Mouse (Mus musculus): Measurements from ENCODE around the gene Gtf2h4. TPM values are rescaled to one million over a fixed set of nuclear protein-coding genes. Genes with fewer than 3 reads are reported as not detected.
A peak's percentile ranks its signal among the peaks of the same experiment; 100 is the strongest.

The Gtf2h4 gene
- polyA plus RNA-seq (2015; fragmentation: Nextera tagmentation; extraction: Ambion mirVana), result 34.6 and 35.3 TPM in 2 replicates

DNA sequence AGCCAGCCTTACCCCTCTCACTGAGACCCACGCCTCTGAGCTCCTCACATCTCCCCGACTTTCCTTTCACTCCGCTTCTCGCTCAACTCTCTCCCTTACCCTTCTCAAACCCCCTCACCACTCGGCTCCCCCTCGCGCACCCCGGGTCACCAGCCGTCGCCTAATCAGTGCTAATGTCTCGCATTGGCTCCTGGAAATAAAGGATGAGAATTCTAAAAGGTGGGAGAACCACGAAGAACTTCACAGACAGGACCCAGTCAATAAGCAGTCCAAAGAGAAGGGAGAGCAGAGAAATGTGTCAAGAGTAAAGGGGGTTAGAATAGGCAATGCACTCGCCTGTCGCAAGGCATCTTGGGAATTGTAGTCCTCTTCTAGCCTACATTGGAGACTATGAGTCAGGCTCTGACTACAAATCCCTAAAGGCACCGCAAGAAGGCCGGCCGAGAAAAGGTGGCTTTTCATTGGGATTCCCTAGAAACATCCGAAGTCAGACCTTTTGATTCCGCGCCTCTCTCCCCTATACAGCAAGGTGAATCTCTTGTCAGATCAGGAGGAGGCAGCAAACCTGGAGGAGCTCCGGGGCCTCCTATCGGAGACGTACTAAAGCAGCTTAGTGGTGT, at the start of gene Gtf2h4:
Gtf2h4 (minus strand) TSS at position 324 of the 620 bp plus-strand sequence.
- Histone ChIP-seq H3K36me3 (ENCODE audit: control insufficient read depth, insufficient read depth) (no peaks in the 10 kb centered on the region), H3K27ac (ENCODE audit: low read length) (0 out of 2 replicates have a peak within 1 kb of the TSS, but pooled peaks have one; percentile 6), H3K9me3 (ENCODE audit: control insufficient read depth, low read length) (no peaks in the 10 kb centered on the region), H3K4me1 (replicated peaks; ENCODE audit: control insufficient read depth, insufficient read depth, low read length) (peaks cover 7% of the 10 kb centered on the region), H3K27me3 (replicated peaks; ENCODE audit: control insufficient read depth, insufficient read depth, low read length) (no peaks in the 10 kb centered on the region), H3K4me2 (ENCODE audit: low read length) (peak within 1 kb of the TSS; percentile 95), H3K9ac (replicated peaks; ENCODE audit: low read depth, low read length) (peak within 1 kb of the TSS; percentile 80), H3K4me3 (replicated peaks; ENCODE audit: low read length) (peak within 1 kb of the TSS; percentile 67)
- under 1% methylated on average over 23 of the region's 23 CpGs for WGBS
- peak; percentile 99 for ATAC-seq

- 70% methylated on average over 8 of the region's 8 CpGs for WGBS
Observed at GRCm38 (mm10) chr17:35721676-35722075, 48.1 kb upstream of the Gtf2h4 start.

GRCm38 (mm10) chr17:35720340-35720727, 46.8 kb upstream of the Gtf2h4 start:
- peak; percentile 78 for ATAC-seq
- peak overlapping the region; percentile 16; the same call in 1 of the 2 replicates for H3K4me3 ChIP-seq (replicated peaks; ENCODE audit: low read length)
- peak overlapping the region; percentile 35 for H3K4me2 ChIP-seq (ENCODE audit: low read length)
- H3K27me3 ChIP-seq (replicated peaks; ENCODE audit: control insufficient read depth, insufficient read depth, low read length), result no peaks in the 10 kb centered on the region
- peaks cover 13% of the 10 kb centered on the region for H3K4me1 ChIP-seq (replicated peaks; ENCODE audit: control insufficient read depth, insufficient read depth, low read length)
- no peaks in the 10 kb centered on the region for H3K9me3 ChIP-seq (ENCODE audit: control insufficient read depth, low read length)
- 2% methylated on average over 11 of the region's 11 CpGs for WGBS
- no peaks in the 10 kb centered on the region for H3K36me3 ChIP-seq (ENCODE audit: control insufficient read depth, insufficient read depth)
- H3K9ac ChIP-seq (replicated peaks; ENCODE audit: low read depth, low read length), result peak overlapping the region; percentile 26; the same call in 1 of the 2 replicates
- peak overlapping the region; percentile 51 for H3K27ac ChIP-seq (ENCODE audit: low read length)

More at GRCm38 (mm10) chr17:35721676-35722075, 48.1 kb upstream of the Gtf2h4 start:
- no peaks in the 10 kb centered on the region for H3K9me3 ChIP-seq (ENCODE audit: control insufficient read depth, low read length)
- no peaks in the 10 kb centered on the region for H3K36me3 ChIP-seq (ENCODE audit: control insufficient read depth, insufficient read depth)
- H3K4me2 ChIP-seq (ENCODE audit: low read length), result no peak overlapping the region
- H3K9ac ChIP-seq (replicated peaks; ENCODE audit: low read depth, low read length), result no peak overlapping the region
- no peak overlapping the region for H3K27ac ChIP-seq (ENCODE audit: low read length)
- H3K4me1 ChIP-seq (replicated peaks; ENCODE audit: control insufficient read depth, insufficient read depth, low read length), result peaks cover 18% of the 10 kb centered on the region
- H3K27me3 ChIP-seq (replicated peaks; ENCODE audit: control insufficient read depth, insufficient read depth, low read length), result no peaks in the 10 kb centered on the region
- no peak for ATAC-seq
- H3K4me3 ChIP-seq (replicated peaks; ENCODE audit: low read length), result no peak overlapping the region

DNA sequence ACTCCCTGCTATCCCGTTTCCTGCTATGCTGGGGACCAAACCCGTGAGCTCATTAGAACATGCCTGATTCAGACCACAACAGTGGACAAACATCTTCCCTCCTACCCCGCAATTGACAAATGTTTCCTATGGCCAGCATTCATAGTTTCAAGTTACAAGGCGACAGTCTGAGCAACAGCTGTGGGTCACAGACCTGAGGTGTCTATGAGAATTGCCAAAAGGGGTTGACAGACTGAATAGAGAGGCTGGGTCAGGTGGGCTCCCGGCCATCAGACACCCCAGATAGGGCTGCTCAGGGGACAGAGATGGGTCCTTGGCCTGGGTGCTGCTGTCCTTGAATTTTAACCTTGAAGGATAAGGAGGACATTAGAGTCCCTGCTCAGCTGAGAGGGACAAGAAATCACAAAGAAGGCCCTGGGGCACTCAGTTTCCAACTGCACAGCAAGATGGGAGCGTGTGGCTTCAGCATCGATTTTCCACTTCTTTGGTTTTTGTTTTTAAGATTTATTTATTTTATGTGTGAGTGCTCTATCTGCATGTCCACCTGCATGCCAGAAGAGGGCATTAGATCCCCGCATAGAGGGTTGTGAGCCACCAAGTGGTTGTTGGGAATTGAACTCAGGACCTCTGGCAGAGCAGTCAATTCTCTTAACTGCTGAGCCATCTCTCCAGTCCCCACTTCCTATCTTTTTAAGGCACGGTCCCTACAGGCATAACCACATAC, 46.2 kb upstream of the Gtf2h4 start:
- no peaks in the 10 kb centered on the region for H3K9me3 ChIP-seq (ENCODE audit: control insufficient read depth, low read length)
- H3K4me2 ChIP-seq (ENCODE audit: low read length), result no peak overlapping the region
- no peak overlapping the region for H3K4me3 ChIP-seq (replicated peaks; ENCODE audit: low read length)
- no peaks in the 10 kb centered on the region for H3K27me3 ChIP-seq (replicated peaks; ENCODE audit: control insufficient read depth, insufficient read depth, low read length)
- H3K4me1 ChIP-seq (replicated peaks; ENCODE audit: control insufficient read depth, insufficient read depth, low read length), result peaks cover 11% of the 10 kb centered on the region
- no peak for ATAC-seq
- H3K36me3 ChIP-seq (ENCODE audit: control insufficient read depth, insufficient read depth), result no peaks in the 10 kb centered on the region
- H3K27ac ChIP-seq (ENCODE audit: low read length), result peak overlapping the region; percentile 51
- 50% methylated on average over 9 of the region's 9 CpGs for WGBS
- no peak overlapping the region for H3K9ac ChIP-seq (replicated peaks; ENCODE audit: low read depth, low read length)

- Histone ChIP-seq H3K4me1 (replicated peaks; ENCODE audit: control insufficient read depth, insufficient read depth, low read length) (peaks cover 11% of the 10 kb centered on the region), H3K4me3 (replicated peaks; ENCODE audit: low read length) (no peak overlapping the region), H3K9ac (replicated peaks; ENCODE audit: low read depth, low read length) (no peak overlapping the region), H3K27me3 (replicated peaks; ENCODE audit: control insufficient read depth, insufficient read depth, low read length) (no peaks in the 10 kb centered on the region), H3K36me3 (ENCODE audit: control insufficient read depth, insufficient read depth) (no peaks in the 10 kb centered on the region), H3K9me3 (ENCODE audit: control insufficient read depth, low read length) (no peaks in the 10 kb centered on the region), H3K4me2 (ENCODE audit: low read length) (no peak overlapping the region), H3K27ac (ENCODE audit: low read length) (no peak overlapping the region)
- 92% methylated on average over 6 of the region's 6 CpGs for WGBS
- no peak for ATAC-seq
Observed at GRCm38 (mm10) chr17:35717080-35717479, 43.5 kb upstream of the Gtf2h4 start.

DNA sequence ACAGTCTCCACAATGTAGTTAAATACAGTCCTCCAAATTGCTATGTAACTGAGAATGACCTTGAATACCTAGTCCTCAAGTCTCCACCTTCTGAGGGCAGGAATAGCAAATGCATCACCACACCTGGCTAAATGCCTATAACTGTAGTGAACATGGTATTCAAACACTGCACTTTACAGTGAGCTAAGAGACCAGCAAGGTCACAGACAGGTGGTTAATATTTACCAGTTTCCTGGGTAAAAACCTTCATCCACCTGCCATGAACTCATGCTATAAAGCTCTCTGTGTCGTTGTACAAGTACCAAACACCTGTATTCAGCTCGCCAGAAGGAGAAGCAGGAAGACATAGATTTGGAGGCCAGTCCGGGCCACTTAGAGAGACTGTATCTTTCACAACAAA, 42.6 kb upstream of the Gtf2h4 start:
- Histone ChIP-seq H3K4me1 (replicated peaks; ENCODE audit: control insufficient read depth, insufficient read depth, low read length) (peaks cover 12% of the 10 kb centered on the region), H3K9ac (replicated peaks; ENCODE audit: low read depth, low read length) (no peak overlapping the region), H3K4me2 (ENCODE audit: low read length) (no peak overlapping the region), H3K27ac (ENCODE audit: low read length) (no peak overlapping the region), H3K27me3 (replicated peaks; ENCODE audit: control insufficient read depth, insufficient read depth, low read length) (no peaks in the 10 kb centered on the region), H3K4me3 (replicated peaks; ENCODE audit: low read length) (no peak overlapping the region), H3K36me3 (ENCODE audit: control insufficient read depth, insufficient read depth) (no peaks in the 10 kb centered on the region), H3K9me3 (ENCODE audit: control insufficient read depth, low read length) (no peaks in the 10 kb centered on the region)
- no peak for ATAC-seq
- 92% methylated on average over 3 of the region's 3 CpGs for WGBS

DNA sequence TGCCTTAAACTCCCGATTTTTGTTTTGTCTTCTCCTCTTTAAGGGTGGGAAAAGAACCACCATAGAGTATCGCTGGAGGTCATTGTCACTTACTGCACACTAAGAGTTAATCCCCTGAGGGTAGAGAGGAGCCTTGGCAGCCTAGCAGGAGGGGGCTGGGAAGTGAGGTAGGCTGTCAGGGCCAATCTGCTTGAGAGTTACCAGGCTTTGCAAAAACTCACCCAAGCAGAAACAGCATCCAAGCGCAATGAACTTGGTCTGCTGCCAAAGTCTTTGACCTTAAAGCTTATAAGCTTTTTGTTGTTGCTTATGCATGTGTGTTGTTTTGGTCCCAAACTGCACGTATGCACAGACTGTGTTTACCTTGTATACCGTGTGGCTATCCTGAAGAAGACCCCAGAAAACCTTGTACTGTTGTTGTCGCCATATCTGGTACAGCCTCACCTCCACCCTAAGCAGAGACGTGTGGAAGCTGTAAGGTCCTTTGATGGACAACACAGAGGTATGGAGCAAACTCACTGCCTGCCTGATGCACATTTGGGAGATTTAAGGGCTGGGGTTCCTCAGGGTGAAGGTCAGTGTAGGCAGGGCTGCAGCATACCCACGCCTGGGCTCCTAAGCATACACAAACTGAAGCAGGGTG, 37.3 kb upstream of the Gtf2h4 start:
- Histone ChIP-seq H3K27me3 (replicated peaks; ENCODE audit: control insufficient read depth, insufficient read depth, low read length) (no peaks in the 10 kb centered on the region), H3K27ac (ENCODE audit: low read length) (0 out of 2 replicates have a peak overlapping the region, but pooled peaks have one; percentile 5), H3K9ac (replicated peaks; ENCODE audit: low read depth, low read length) (no peak overlapping the region), H3K36me3 (ENCODE audit: control insufficient read depth, insufficient read depth) (no peaks in the 10 kb centered on the region), H3K9me3 (ENCODE audit: control insufficient read depth, low read length) (no peaks in the 10 kb centered on the region), H3K4me3 (replicated peaks; ENCODE audit: low read length) (no peak overlapping the region), H3K4me2 (ENCODE audit: low read length) (0 out of 2 replicates have a peak overlapping the region, but pooled peaks have one; percentile 8), H3K4me1 (replicated peaks; ENCODE audit: control insufficient read depth, insufficient read depth, low read length) (peaks cover 15% of the 10 kb centered on the region)
- 10% methylated on average over 8 of the region's 8 CpGs for WGBS
- peak; percentile 89 for ATAC-seq

- no peak for ATAC-seq
- Histone ChIP-seq H3K4me3 (replicated peaks; ENCODE audit: low read length) (no peak overlapping the region), H3K4me2 (ENCODE audit: low read length) (no peak overlapping the region), H3K4me1 (replicated peaks; ENCODE audit: control insufficient read depth, insufficient read depth, low read length) (peaks cover 35% of the 10 kb centered on the region), H3K27me3 (replicated peaks; ENCODE audit: control insufficient read depth, insufficient read depth, low read length) (no peaks in the 10 kb centered on the region), H3K27ac (ENCODE audit: low read length) (no peak overlapping the region), H3K36me3 (ENCODE audit: control insufficient read depth, insufficient read depth) (no peaks in the 10 kb centered on the region), H3K9me3 (ENCODE audit: control insufficient read depth, low read length) (no peaks in the 10 kb centered on the region), H3K9ac (replicated peaks; ENCODE audit: low read depth, low read length) (no peak overlapping the region)
- WGBS, result 80% methylated on average over 2 of the region's 2 CpGs
Observed at GRCm38 (mm10) chr17:35708611-35709010, 35.1 kb upstream of the Gtf2h4 start.

- no peak for ATAC-seq
- H3K36me3 ChIP-seq (ENCODE audit: control insufficient read depth, insufficient read depth), result no peaks in the 10 kb centered on the region
- no peak overlapping the region for H3K4me2 ChIP-seq (ENCODE audit: low read length)
- no peaks in the 10 kb centered on the region for H3K9me3 ChIP-seq (ENCODE audit: control insufficient read depth, low read length)
- 52% methylated on average over 7 of the region's 7 CpGs for WGBS
- H3K9ac ChIP-seq (replicated peaks; ENCODE audit: low read depth, low read length), result no peak overlapping the region
- H3K4me1 ChIP-seq (replicated peaks; ENCODE audit: control insufficient read depth, insufficient read depth, low read length), result peaks cover 36% of the 10 kb centered on the region
- H3K4me3 ChIP-seq (replicated peaks; ENCODE audit: low read length), result no peak overlapping the region
- H3K27ac ChIP-seq (ENCODE audit: low read length), result no peak overlapping the region
- H3K27me3 ChIP-seq (replicated peaks; ENCODE audit: control insufficient read depth, insufficient read depth, low read length), result no peaks in the 10 kb centered on the region
Observed at GRCm38 (mm10) chr17:35707929-35708328, 34.4 kb upstream of the Gtf2h4 start.

Measured in forebrain, embryonic 16.5 days (tissue).